Mouse (Mus musculus): Measurements from ENCODE around the gene Nfatc4. TPM values are rescaled to one million over a fixed set of nuclear protein-coding genes. Genes with fewer than 3 reads are reported as not detected.
A peak's percentile ranks its signal among the peaks of the same experiment; 100 is the strongest.

The Nfatc4 gene
- total RNA-seq (2014; rRNA removed) (13.9 and 21.9 TPM in 2 replicates), polyA plus RNA-seq (2015; fragmentation: Nextera tagmentation; extraction: Ambion mirVana) (5.9 and 6.8 TPM in 2 replicates)

GRCm38 (mm10) chr14:55822991-55823762, at the start of gene Nfatc4:
Nfatc4 (plus strand) TSS chr14:55823144.
- 1% methylated on average over 29 of the region's 46 CpGs for WGBS
- Histone ChIP-seq H3K4me2 (ENCODE audit: low read depth, low read length) (peak within 1 kb of the TSS; percentile 93), H3K4me1 (ENCODE audit: insufficient read depth, low read length) (peaks cover 11% of the 10 kb centered on the region), H3K9me3 (ENCODE audit: low read length) (no peaks in the 10 kb centered on the region), H3K27ac (peak within 1 kb of the TSS; percentile 82), H3K4me3 (ENCODE audit: low read length) (peak within 1 kb of the TSS; percentile 57), H3K36me3 (ENCODE audit: insufficient read depth, low read length) (no peaks in the 10 kb centered on the region), H3K27me3 (ENCODE audit: insufficient read depth, low read length) (no peaks in the 10 kb centered on the region), H3K9ac (replicated peaks; ENCODE audit: low read length) (peak within 1 kb of the TSS; percentile 66)
- ATAC-seq (peak; percentile 71), DNase-seq (ENCODE audit: low spot score) (peak; percentile 85)
- no peak for TF ChIP-seq CTCF (IDR thresholded peaks at IDR 0.05; ENCODE audit: low read depth)

GRCm38 (mm10) chr14:55776711-55777110, 46.2 kb upstream of the Nfatc4 start:
- DNase-seq (ENCODE audit: low spot score) (no peak), ATAC-seq (no peak)
- no peak for TF ChIP-seq CTCF (IDR thresholded peaks at IDR 0.05; ENCODE audit: low read depth)
- Histone ChIP-seq H3K4me1 (ENCODE audit: insufficient read depth, low read length) (no peaks in the 10 kb centered on the region), H3K36me3 (ENCODE audit: insufficient read depth, low read length) (no peaks in the 10 kb centered on the region), H3K4me3 (ENCODE audit: low read length) (no peak overlapping the region), H3K9me3 (ENCODE audit: low read length) (no peaks in the 10 kb centered on the region), H3K4me2 (ENCODE audit: low read depth, low read length) (no peak overlapping the region), H3K27ac (no peak overlapping the region), H3K9ac (replicated peaks; ENCODE audit: low read length) (no peak overlapping the region), H3K27me3 (ENCODE audit: insufficient read depth, low read length) (peaks cover 3% of the 10 kb centered on the region)
- 76% methylated on average over 7 of the region's 7 CpGs for WGBS

GRCm38 (mm10) chr14:55777176-55777575, 45.8 kb upstream of the Nfatc4 start:
- Histone ChIP-seq H3K9ac (replicated peaks; ENCODE audit: low read length) (no peak overlapping the region), H3K4me3 (ENCODE audit: low read length) (no peak overlapping the region), H3K9me3 (ENCODE audit: low read length) (no peaks in the 10 kb centered on the region), H3K27me3 (ENCODE audit: insufficient read depth, low read length) (peaks cover 8% of the 10 kb centered on the region), H3K4me1 (ENCODE audit: insufficient read depth, low read length) (no peaks in the 10 kb centered on the region), H3K4me2 (ENCODE audit: low read depth, low read length) (no peak overlapping the region), H3K36me3 (ENCODE audit: insufficient read depth, low read length) (no peaks in the 10 kb centered on the region), H3K27ac (no peak overlapping the region)
- WGBS, result 44% methylated on average over 3 of the region's 3 CpGs
- ATAC-seq (no peak), DNase-seq (ENCODE audit: low spot score) (no peak)
- TF ChIP-seq CTCF (IDR thresholded peaks at IDR 0.05; ENCODE audit: low read depth), result no peak

- Histone ChIP-seq H3K9me3 (ENCODE audit: low read length) (no peaks in the 10 kb centered on the region), H3K36me3 (ENCODE audit: insufficient read depth, low read length) (no peaks in the 10 kb centered on the region), H3K9ac (replicated peaks; ENCODE audit: low read length) (no peak overlapping the region), H3K27ac (no peak overlapping the region), H3K27me3 (ENCODE audit: insufficient read depth, low read length) (peaks cover 14% of the 10 kb centered on the region), H3K4me1 (ENCODE audit: insufficient read depth, low read length) (0 out of 2 replicates have a peak, but pooled peaks cover 2% of the 10 kb centered on the region), H3K4me3 (ENCODE audit: low read length) (no peak overlapping the region), H3K4me2 (ENCODE audit: low read depth, low read length) (no peak overlapping the region)
- ATAC-seq, result no peak
- WGBS, result 89% methylated on average over 11 of the region's 11 CpGs
- TF ChIP-seq CTCF (IDR thresholded peaks at IDR 0.05; ENCODE audit: low read depth), result no peak
- no peak for DNase-seq (ENCODE audit: low spot score)
These were observed 45.1 kb upstream of the Nfatc4 start for GRCm38 (mm10) chr14:55777806-55778205.

GRCm38 (mm10) chr14:55778686-55779085, 44.3 kb upstream of the Nfatc4 start:
- no peak overlapping the region for H3K27ac ChIP-seq

GRCm38 (mm10) chr14:55779656-55780055, 43.3 kb upstream of the Nfatc4 start:
- Histone ChIP-seq H3K4me3 (ENCODE audit: low read length) (no peak overlapping the region), H3K36me3 (ENCODE audit: insufficient read depth, low read length) (no peaks in the 10 kb centered on the region), H3K9ac (replicated peaks; ENCODE audit: low read length) (no peak overlapping the region), H3K9me3 (ENCODE audit: low read length) (no peaks in the 10 kb centered on the region), H3K27me3 (ENCODE audit: insufficient read depth, low read length) (peaks cover 30% of the 10 kb centered on the region), H3K4me1 (ENCODE audit: insufficient read depth, low read length) (peaks cover 9% of the 10 kb centered on the region; the same call in 1 of the 2 replicates), H3K27ac (no peak overlapping the region), H3K4me2 (ENCODE audit: low read depth, low read length) (no peak overlapping the region)
- ATAC-seq (no peak; the same call in 1 of the 2 replicates), DNase-seq (ENCODE audit: low spot score) (no peak)
- WGBS, result 69% methylated on average over 16 of the region's 16 CpGs
- no peak for TF ChIP-seq CTCF (IDR thresholded peaks at IDR 0.05; ENCODE audit: low read depth)

More at GRCm38 (mm10) chr14:55778686-55779085, 44.3 kb upstream of the Nfatc4 start:
- Histone ChIP-seq H3K4me2 (ENCODE audit: low read depth, low read length) (no peak overlapping the region), H3K9ac (replicated peaks; ENCODE audit: low read length) (no peak overlapping the region), H3K27me3 (ENCODE audit: insufficient read depth, low read length) (peaks cover 21% of the 10 kb centered on the region), H3K4me3 (ENCODE audit: low read length) (no peak overlapping the region), H3K36me3 (ENCODE audit: insufficient read depth, low read length) (no peaks in the 10 kb centered on the region), H3K9me3 (ENCODE audit: low read length) (no peaks in the 10 kb centered on the region), H3K4me1 (ENCODE audit: insufficient read depth, low read length) (peaks cover 9% of the 10 kb centered on the region; the same call in 1 of the 2 replicates)
- DNase-seq (ENCODE audit: low spot score) (no peak), ATAC-seq (no peak)
- no peak for TF ChIP-seq CTCF (IDR thresholded peaks at IDR 0.05; ENCODE audit: low read depth)
- WGBS, result 90% methylated on average over 15 of the region's 15 CpGs

GRCm38 (mm10) chr14:55780736-55781135, 42.2 kb upstream of the Nfatc4 start:
- ATAC-seq, result no peak
- 82% methylated on average over 11 of the region's 11 CpGs for WGBS

More at GRCm38 (mm10) chr14:55780736-55781135, 42.2 kb upstream of the Nfatc4 start:
- no peak for TF ChIP-seq CTCF (IDR thresholded peaks at IDR 0.05; ENCODE audit: low read depth)
- DNase-seq (ENCODE audit: low spot score), result no peak
- H3K4me1 ChIP-seq (ENCODE audit: insufficient read depth, low read length), result peaks cover 9% of the 10 kb centered on the region; the same call in 1 of the 2 replicates
- no peaks in the 10 kb centered on the region for H3K9me3 ChIP-seq (ENCODE audit: low read length)
- no peaks in the 10 kb centered on the region for H3K36me3 ChIP-seq (ENCODE audit: insufficient read depth, low read length)
- no peak overlapping the region for H3K27ac ChIP-seq
- H3K9ac ChIP-seq (replicated peaks; ENCODE audit: low read length), result no peak overlapping the region
- H3K4me2 ChIP-seq (ENCODE audit: low read depth, low read length), result peak overlapping the region; percentile 47; the same call in 1 of the 2 replicates
- H3K4me3 ChIP-seq (ENCODE audit: low read length), result no peak overlapping the region
- peaks cover 37% of the 10 kb centered on the region for H3K27me3 ChIP-seq (ENCODE audit: insufficient read depth, low read length)

Measured in hindbrain, postnatal 0 days (tissue).